Mouse (Mus musculus): ENCODE data around the gene Cxcl3. TPM values are rescaled to one million over a fixed set of nuclear protein-coding genes. Genes with fewer than 3 reads are reported as not detected.

Cxcl3 gene
- polyA plus RNA-seq (2015; fragmentation: Nextera tagmentation; extraction: Ambion mirVana), result not detected in 2 replicates

GRCm38 (mm10) chr5:90785659-90786588 lies at the start of gene Cxcl3:
Gene Cxcl3 (plus strand): TSS chr5:90786103.
- WGBS, result 18% methylated on average over 26 of the region's 26 CpGs
- Histone ChIP-seq H3K9me3 (no peaks in the 10 kb centered on the region), H3K27ac (no peak within 1 kb of the TSS), H3K27me3 (0 out of 2 replicates have a peak, but pooled peaks cover 4% of the 10 kb centered on the region), H3K4me3 (replicated peaks) (peak within 1 kb of the TSS; percentile 39), H3K36me3 (no peaks in the 10 kb centered on the region), H3K9ac (replicated peaks) (peak within 1 kb of the TSS; percentile 54), H3K4me1 (replicated peaks) (peaks cover 7% of the 10 kb centered on the region), H3K4me2 (replicated peaks) (peak within 1 kb of the TSS; percentile 76)
- peak; percentile 92 for ATAC-seq

- no peak overlapping the region for H3K4me3 ChIP-seq (replicated peaks)
- no peaks in the 10 kb centered on the region for H3K36me3 ChIP-seq
- H3K4me2 ChIP-seq (replicated peaks), result no peak overlapping the region
- no peak overlapping the region for H3K27ac ChIP-seq
- no peaks in the 10 kb centered on the region for H3K4me1 ChIP-seq (replicated peaks)
- 83% methylated on average over 4 of the region's 4 CpGs for WGBS
- no peaks in the 10 kb centered on the region for H3K9me3 ChIP-seq
- ATAC-seq, result no peak
- H3K9ac ChIP-seq (replicated peaks), result no peak overlapping the region
- no peaks in the 10 kb centered on the region for H3K27me3 ChIP-seq
Measured at GRCm38 (mm10) chr5:90742029-90742428, 43.9 kb upstream of the Cxcl3 start.

- Histone ChIP-seq H3K4me1 (replicated peaks) (peaks cover 9% of the 10 kb centered on the region), H3K27me3 (peaks cover 11% of the 10 kb centered on the region), H3K36me3 (no peaks in the 10 kb centered on the region), H3K4me3 (replicated peaks) (no peak overlapping the region), H3K9me3 (no peaks in the 10 kb centered on the region), H3K4me2 (replicated peaks) (no peak overlapping the region), H3K27ac (no peak overlapping the region), H3K9ac (replicated peaks) (no peak overlapping the region)
- WGBS, result 96% methylated on average over 1 of the region's 1 CpGs
- ATAC-seq, result no peak
Measured at GRCm38 (mm10) chr5:90753934-90754333, 32.0 kb upstream of the Cxcl3 start.

DNA sequence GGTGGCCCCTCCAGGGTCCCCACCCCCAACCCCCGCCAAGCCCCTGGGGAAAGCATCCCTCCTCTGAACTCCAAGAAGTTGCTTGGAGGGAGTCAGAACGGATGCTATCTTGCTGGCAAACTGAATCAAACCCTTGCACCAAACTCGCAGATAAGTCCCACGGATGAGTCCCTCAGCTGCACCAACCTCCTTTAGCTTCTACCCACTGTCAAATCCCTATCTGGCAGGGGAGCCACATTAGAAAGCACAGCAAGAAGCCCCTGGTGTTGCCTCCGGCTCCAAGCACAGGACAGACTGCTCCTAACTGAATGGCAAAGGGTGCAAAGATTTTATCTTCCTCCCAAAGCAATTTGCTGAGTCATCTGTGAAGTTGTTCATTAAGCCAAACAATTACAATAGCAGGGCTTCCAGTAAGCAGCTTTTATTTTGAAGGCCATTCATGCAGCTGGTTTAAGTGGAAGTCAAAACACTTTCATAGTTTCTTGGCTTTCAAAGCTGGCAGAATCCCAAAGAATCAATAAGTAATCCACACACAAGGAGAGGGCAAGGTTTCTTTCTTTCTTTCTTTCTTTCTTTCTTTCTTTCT lies 27.8 kb upstream of the Cxcl3 start:
- Histone ChIP-seq H3K9me3 (no peaks in the 10 kb centered on the region), H3K27ac (no peak overlapping the region), H3K4me1 (replicated peaks) (peaks cover 17% of the 10 kb centered on the region), H3K27me3 (peaks cover 25% of the 10 kb centered on the region), H3K9ac (replicated peaks) (no peak overlapping the region), H3K4me2 (replicated peaks) (no peak overlapping the region), H3K4me3 (replicated peaks) (no peak overlapping the region), H3K36me3 (no peaks in the 10 kb centered on the region)
- 35% methylated on average over 5 of the region's 5 CpGs for WGBS
- no peak for ATAC-seq

DNA sequence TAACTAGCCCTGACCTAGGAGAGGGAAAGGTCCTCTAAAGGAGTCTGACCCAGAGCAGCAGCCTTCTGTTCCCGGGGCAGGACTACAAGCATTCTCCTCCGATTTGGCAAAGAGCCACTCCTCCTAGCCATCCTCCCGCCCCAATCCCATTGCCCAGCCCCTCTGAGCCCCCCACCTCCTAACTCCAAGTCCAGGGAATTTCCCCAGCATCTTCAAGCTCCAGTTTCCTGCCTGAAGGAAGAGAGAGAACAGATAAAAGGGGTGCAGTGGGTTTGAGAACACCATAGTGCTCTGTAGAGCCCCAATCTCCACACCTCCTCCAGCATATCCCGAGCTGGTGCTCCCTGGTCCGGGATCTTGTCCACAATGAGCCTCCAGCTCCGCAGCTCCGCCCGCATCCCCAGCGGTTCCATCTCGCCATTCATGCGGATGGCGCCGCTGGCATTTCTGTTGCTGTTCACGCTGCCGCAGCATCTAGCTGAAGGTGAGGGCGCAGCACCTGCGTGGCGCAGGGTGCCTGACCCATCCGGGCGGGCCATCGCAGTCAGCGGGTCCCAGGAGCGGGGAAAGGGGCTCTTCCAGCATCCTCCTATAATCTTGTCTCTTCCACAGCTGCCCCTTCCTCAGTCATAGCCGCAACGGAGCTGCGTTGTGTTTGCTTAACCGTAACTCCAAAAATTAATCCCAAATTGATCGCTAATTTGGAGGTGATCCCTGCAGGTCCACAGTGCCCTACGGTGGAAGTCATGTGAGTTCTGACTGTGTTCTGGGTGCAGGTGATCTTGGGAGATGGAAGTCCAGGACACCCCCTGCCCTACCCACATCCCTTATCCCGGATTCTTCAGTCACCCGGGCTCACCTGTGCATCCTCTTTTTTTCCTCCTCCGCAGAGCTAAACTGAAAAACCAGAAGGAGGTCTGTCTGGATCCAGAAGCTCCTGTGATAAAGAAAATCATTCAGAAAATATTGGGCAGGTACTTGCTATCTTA lies 26.5 kb upstream of the Cxcl3 start, which contains the start of gene Cxcl5:
Gene Cxcl5, plus strand, starts transcription at position 284 of the 989 bp plus-strand sequence.
- Histone ChIP-seq H3K9ac (replicated peaks) (peak within 1 kb of the TSS; percentile 74), H3K4me3 (replicated peaks) (peak within 1 kb of the TSS; percentile 52), H3K4me1 (replicated peaks) (peaks cover 17% of the 10 kb centered on the region), H3K4me2 (replicated peaks) (peak within 1 kb of the TSS; percentile 84), H3K27ac (no peak within 1 kb of the TSS), H3K27me3 (peaks cover 25% of the 10 kb centered on the region), H3K9me3 (no peaks in the 10 kb centered on the region), H3K36me3 (no peaks in the 10 kb centered on the region)
- ATAC-seq, result peak; percentile 87
- 3% methylated on average over 32 of the region's 32 CpGs for WGBS

- no peak overlapping the region for H3K9ac ChIP-seq (replicated peaks)
- peaks cover 17% of the 10 kb centered on the region for H3K4me1 ChIP-seq (replicated peaks)
- no peak overlapping the region for H3K4me2 ChIP-seq (replicated peaks)
- no peaks in the 10 kb centered on the region for H3K9me3 ChIP-seq
- no peaks in the 10 kb centered on the region for H3K36me3 ChIP-seq
- WGBS, result 42% methylated on average over 4 of the region's 4 CpGs
- no peak overlapping the region for H3K4me3 ChIP-seq (replicated peaks)
- H3K27ac ChIP-seq, result no peak overlapping the region
- H3K27me3 ChIP-seq, result peaks cover 25% of the 10 kb centered on the region
- no peak for ATAC-seq
Measured at GRCm38 (mm10) chr5:90760303-90760702, 25.6 kb upstream of the Cxcl3 start.

DNA sequence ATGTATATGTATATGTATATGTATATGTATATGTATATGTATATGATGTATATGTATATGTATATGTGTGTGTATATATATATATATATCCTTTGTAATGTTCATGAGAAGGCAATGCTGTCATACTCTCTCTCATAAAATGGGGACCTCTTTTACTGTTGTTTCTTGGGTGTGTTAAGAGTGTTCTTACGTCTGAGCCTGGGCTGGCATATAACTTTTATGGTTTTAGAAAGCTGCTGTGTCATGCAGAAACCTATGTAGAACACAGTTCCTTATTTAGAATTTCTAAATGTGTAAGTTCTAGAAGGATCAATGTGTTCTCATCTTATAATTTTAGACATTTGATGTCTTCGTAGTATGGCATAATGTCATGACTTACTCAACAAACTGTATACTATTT lies 25.1 kb upstream of the Cxcl3 start:
- 93% methylated on average over 2 of the region's 2 CpGs for WGBS
- Histone ChIP-seq H3K9me3 (no peaks in the 10 kb centered on the region), H3K27me3 (peaks cover 25% of the 10 kb centered on the region), H3K4me1 (replicated peaks) (peaks cover 17% of the 10 kb centered on the region), H3K4me2 (replicated peaks) (no peak overlapping the region), H3K4me3 (replicated peaks) (no peak overlapping the region), H3K27ac (no peak overlapping the region), H3K36me3 (no peaks in the 10 kb centered on the region), H3K9ac (replicated peaks) (no peak overlapping the region)
- no peak for ATAC-seq

DNA sequence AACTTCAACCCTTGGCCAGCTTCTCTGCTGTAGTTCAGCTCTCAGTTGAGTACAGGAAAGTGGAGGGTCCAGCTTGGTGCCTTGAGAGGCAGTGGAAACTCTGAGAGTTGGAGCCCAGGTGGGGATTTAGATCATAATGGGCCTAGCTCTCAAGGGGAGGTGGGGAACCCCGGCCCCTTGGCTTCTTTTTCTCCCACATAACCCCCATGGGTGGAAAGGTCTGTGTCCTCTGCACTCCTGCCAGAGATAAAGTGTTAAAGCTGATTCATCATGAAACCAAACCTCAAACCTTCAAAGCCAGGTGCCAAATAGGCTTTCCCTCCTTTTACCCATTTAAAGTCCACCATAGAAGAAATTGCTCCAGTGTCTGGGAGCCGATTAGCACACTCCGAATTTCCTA lies 24.1 kb upstream of the Cxcl3 start:
- WGBS, result 94% methylated on average over 3 of the region's 3 CpGs

DNA sequence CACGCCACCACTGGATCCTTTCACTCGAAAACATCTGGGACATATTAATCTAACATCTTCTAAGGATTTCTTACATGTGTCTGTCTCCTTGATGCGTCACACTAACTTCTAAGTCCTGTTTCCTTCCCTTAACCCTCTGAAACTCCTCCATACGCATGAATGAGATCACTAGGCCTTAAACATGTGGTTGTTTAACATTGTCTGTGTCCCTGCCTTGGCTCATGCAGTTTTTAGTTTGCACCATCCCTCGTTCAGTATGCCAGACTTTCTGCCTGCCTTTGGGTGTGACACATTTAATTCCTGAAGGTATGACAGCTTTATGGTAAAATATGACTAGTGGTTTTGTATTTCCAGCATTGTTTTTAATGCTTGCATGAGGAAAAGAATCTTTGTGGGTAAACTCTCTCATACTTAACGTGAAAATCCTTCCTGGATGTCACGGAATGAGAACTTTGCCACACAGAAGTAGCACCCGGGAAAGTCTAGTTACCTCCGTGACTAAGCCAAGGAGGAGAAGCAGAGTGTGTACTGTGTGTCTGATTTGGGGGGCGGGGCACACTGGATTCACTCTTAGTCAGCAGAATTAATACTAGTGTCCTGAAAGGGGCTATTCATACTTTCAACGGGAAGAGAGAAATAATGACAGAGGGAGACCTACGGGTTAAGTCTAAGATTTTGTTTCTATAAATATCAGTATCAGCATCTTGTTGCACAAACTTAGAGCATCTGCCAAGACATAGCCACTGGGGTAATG lies 21.8 kb upstream of the Cxcl3 start:
- Histone ChIP-seq H3K9me3 (no peaks in the 10 kb centered on the region), H3K9ac (replicated peaks) (no peak overlapping the region), H3K27ac (no peak overlapping the region), H3K4me1 (replicated peaks) (peaks cover 7% of the 10 kb centered on the region), H3K4me3 (replicated peaks) (no peak overlapping the region), H3K36me3 (no peaks in the 10 kb centered on the region), H3K27me3 (peaks cover 12% of the 10 kb centered on the region), H3K4me2 (replicated peaks) (no peak overlapping the region)
- WGBS, result 78% methylated on average over 12 of the region's 12 CpGs
- ATAC-seq, result no peak

More for the DNA sequence above, 24.1 kb upstream of the Cxcl3 start:
- no peak overlapping the region for H3K4me2 ChIP-seq (replicated peaks)
- ATAC-seq, result no peak
- H3K27me3 ChIP-seq, result peaks cover 25% of the 10 kb centered on the region
- no peaks in the 10 kb centered on the region for H3K36me3 ChIP-seq
- H3K9me3 ChIP-seq, result no peaks in the 10 kb centered on the region
- no peak overlapping the region for H3K4me3 ChIP-seq (replicated peaks)
- no peak overlapping the region for H3K9ac ChIP-seq (replicated peaks)
- H3K27ac ChIP-seq, result no peak overlapping the region
- peaks cover 17% of the 10 kb centered on the region for H3K4me1 ChIP-seq (replicated peaks)

DNA sequence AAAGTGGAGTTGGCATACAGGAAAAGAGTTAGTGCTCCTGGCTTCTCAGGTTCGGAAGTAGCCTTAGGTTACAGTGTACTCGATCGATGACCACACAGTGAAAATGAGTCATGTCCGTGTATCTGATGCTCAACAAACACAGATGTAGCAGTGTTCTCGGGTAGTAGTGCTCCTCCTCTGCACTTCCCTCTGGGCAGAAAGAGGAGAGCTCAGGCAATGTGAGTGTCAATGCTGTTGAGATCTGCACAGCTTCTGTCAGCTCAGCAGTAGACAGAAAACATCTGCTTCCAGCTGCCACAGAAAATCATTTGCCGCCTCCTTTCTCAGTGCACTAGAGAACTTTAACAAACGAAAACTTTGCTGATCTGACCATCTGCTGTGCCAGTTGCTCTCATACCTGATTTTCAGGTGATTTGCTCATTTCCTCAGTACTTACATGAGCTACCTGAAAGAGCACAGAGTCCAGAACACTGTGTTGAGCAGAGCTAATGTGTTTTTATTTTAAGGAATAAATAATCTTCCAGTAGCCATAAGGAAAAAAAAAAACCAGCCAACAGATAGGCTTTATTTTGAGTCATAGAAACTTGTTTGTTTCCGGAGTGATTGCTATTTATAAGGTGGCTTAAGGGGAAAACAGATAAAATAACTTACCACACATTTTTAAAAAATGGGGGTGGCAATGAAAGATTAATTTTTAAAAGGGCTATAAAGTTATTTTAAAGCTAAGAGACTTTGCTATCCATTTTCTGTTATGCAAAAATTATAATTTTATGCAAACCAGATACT lies 19.9 kb upstream of the Cxcl3 start:
- ATAC-seq, result no peak
- Histone ChIP-seq H3K4me3 (replicated peaks) (no peak overlapping the region), H3K9me3 (no peaks in the 10 kb centered on the region), H3K36me3 (no peaks in the 10 kb centered on the region), H3K27ac (no peak overlapping the region), H3K4me1 (replicated peaks) (no peaks in the 10 kb centered on the region), H3K4me2 (replicated peaks) (no peak overlapping the region), H3K27me3 (0 out of 2 replicates have a peak, but pooled peaks cover 3% of the 10 kb centered on the region), H3K9ac (replicated peaks) (no peak overlapping the region)
- 87% methylated on average over 8 of the region's 8 CpGs for WGBS
